Mouse (Mus musculus): ENCODE measurements around the gene Cer1. TPM values are rescaled to one million over a fixed set of nuclear protein-coding genes. Genes with fewer than 3 reads are reported as not detected.

Gene Cer1
- total and polyA plus RNA-seq, 3 experiments, result not detected

DNA sequence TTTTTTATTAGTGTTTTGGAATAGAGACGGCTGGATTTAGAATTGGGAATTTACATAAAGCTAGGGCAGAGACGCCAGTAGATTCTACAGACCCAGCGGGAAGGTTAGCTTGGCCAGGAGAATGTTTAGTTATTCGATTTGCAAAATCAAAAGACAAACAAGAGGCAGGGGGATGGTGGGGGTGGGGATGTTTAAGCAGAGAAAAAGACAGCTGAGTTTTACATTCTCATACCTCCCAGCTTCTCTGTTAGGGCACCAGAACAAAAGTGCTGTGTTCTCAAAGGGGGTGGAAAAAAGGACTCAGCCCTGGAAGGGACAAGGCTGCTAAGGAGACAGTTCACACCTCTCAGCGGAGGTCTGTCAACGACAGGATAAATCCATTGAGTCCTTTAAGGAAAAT, 12.8 kb downstream of the Cer1 start:
- Histone ChIP-seq H3K27me3 (ENCODE audit: control insufficient read depth in 1 of 2, insufficient read depth in 2 of 2, low read length in 2 of 2) (no peaks in the 10 kb centered on the region; a peak in 1 of 4 replicates), H3K4me3 (ENCODE audit: control insufficient read depth in 1 of 2, insufficient read depth in 1 of 2, low read depth in 2 of 2, low read length in 2 of 2) (no peak overlapping the region), H3K4me1 (ENCODE audit: control insufficient read depth in 1 of 2, insufficient read depth in 2 of 2, low read length in 2 of 2) (no peaks in the 10 kb centered on the region), H3K36me3 (ENCODE audit: control insufficient read depth in 1 of 2, insufficient read depth in 2 of 2, low read length in 2 of 2) (no peaks in the 10 kb centered on the region), H3K9me3 (replicated peaks; ENCODE audit: insufficient read depth, low read length) (no peaks in the 10 kb centered on the region), H3K79me2 (ENCODE audit: control insufficient read depth, insufficient read depth, low read length, poor library complexity) (no peaks in the 10 kb centered on the region), H3K27ac (ENCODE audit: control insufficient read depth, low read depth, low read length) (no peak overlapping the region), H3K9ac (ENCODE audit: control insufficient read depth, low read depth, low read length, poor library complexity, severe bottlenecking) (no peak overlapping the region)
- TF ChIP-seq SMC3 (IDR thresholded peaks at IDR 0.05; ENCODE audit: low read depth, low read length) (no peak), MAZ (IDR thresholded peaks at IDR 0.05; ENCODE audit: low read depth, low read length) (no peak), EP300 (IDR thresholded peaks at IDR 0.05; ENCODE audit: low read depth in 1 of 2, low read length in 2 of 2) (no peak), SIN3A (IDR thresholded peaks at IDR 0.05; ENCODE audit: low read length) (no peak), ZMIZ1 (IDR thresholded peaks at IDR 0.05; ENCODE audit: low read depth, low read length) (no peak), TCF12 (IDR thresholded peaks at IDR 0.05; ENCODE audit: low read depth, low read length) (no peak), ZNF384 (IDR thresholded peaks at IDR 0.05; ENCODE audit: low read depth, low read length) (no peak), UBTF (IDR thresholded peaks at IDR 0.05; ENCODE audit: borderline replicate concordance, insufficient read depth, low read depth, low read length) (no peak), RCOR1 (IDR thresholded peaks at IDR 0.05; ENCODE audit: low read depth, low read length) (no peak), MYC (IDR thresholded peaks at IDR 0.05; ENCODE audit: low read depth, low read length) (no peak), BHLHE40 (IDR thresholded peaks at IDR 0.05; ENCODE audit: borderline replicate concordance, low read depth, low read length) (no peak), NELFE (IDR thresholded peaks at IDR 0.05; ENCODE audit: low read depth, low read length) (no peak), POLR2AphosphoS2 (IDR thresholded peaks at IDR 0.05; ENCODE audit: low read length) (no peak), TAL1 (IDR thresholded peaks at IDR 0.05; ENCODE audit: low read length) (no peak)
- DNase-seq (ENCODE audit: low read depth, low spot score), result no peak

DNA sequence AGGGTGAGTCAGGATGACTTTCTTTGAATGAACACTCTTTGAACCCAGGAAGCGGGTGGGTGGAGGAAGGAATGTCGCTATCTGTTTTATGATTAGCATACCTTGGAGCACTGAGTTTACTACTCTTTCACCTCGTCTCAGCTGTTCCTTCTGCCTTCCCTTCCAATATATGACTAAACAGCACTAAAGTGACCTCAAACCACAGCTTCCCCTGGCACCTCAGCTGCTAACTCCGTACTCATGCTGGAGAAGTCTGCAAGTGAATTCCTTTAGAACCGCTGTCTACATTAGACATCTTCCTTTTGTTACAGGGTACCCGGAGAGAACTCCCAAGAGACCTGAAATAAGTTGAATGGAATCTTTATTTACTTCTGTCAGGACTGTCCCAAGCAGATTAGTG, 14.0 kb downstream of the Cer1 start:
- H3K4me1 ChIP-seq (ENCODE audit: control insufficient read depth in 1 of 2, insufficient read depth in 2 of 2, low read length in 2 of 2), result no peaks in the 10 kb centered on the region
- no peak overlapping the region for H3K27ac ChIP-seq (ENCODE audit: control insufficient read depth, low read depth, low read length)
- TF ChIP-seq MXI1 (IDR thresholded peaks at IDR 0.05; ENCODE audit: low read depth, low read length), result no peak
- no peak for TF ChIP-seq GABPA (IDR thresholded peaks at IDR 0.05; ENCODE audit: low read depth, low read length)
- TF ChIP-seq CHD1 (IDR thresholded peaks at IDR 0.05; ENCODE audit: low read depth, low read length), result no peak
- no peak for TF ChIP-seq EP300 (IDR thresholded peaks at IDR 0.05; ENCODE audit: low read depth in 1 of 2, low read length in 2 of 2)
- TF ChIP-seq MAZ (IDR thresholded peaks at IDR 0.05; ENCODE audit: low read depth, low read length), result no peak
- TF ChIP-seq MAFK (IDR thresholded peaks at IDR 0.05; ENCODE audit: borderline replicate concordance, low read depth, low read length), result no peak
- H3K36me3 ChIP-seq (ENCODE audit: control insufficient read depth in 1 of 2, insufficient read depth in 2 of 2, low read length in 2 of 2), result no peaks in the 10 kb centered on the region
- H3K9me3 ChIP-seq (replicated peaks; ENCODE audit: insufficient read depth, low read length), result no peaks in the 10 kb centered on the region
- no peak for DNase-seq (ENCODE audit: low read depth, low spot score)
- H3K27me3 ChIP-seq (ENCODE audit: control insufficient read depth in 1 of 2, insufficient read depth in 2 of 2, low read length in 2 of 2), result no peaks in the 10 kb centered on the region; a peak in 1 of 4 replicates
- H3K79me2 ChIP-seq (ENCODE audit: control insufficient read depth, insufficient read depth, low read length, poor library complexity), result no peaks in the 10 kb centered on the region
- no peak overlapping the region for H3K4me3 ChIP-seq (ENCODE audit: control insufficient read depth in 1 of 2, insufficient read depth in 1 of 2, low read depth in 2 of 2, low read length in 2 of 2)
- H3K9ac ChIP-seq (ENCODE audit: control insufficient read depth, low read depth, low read length, poor library complexity, severe bottlenecking), result no peak overlapping the region
